Mouse (Mus musculus): ENCODE results near the gene Utf1.

GRCm38 (mm10) chr7:139930732-139931131, 12.9 kb upstream of the Utf1 start:
- TF ChIP-seq CTCF (IDR thresholded peaks at IDR 0.05; ENCODE audit: low read depth, low read length) (peak; percentile 90), POLR2A (IDR thresholded peaks at IDR 0.05; ENCODE audit: insufficient read depth, low read length) (no peak), EP300 (IDR thresholded peaks at IDR 0.05; ENCODE audit: insufficient read depth, low read depth, low read length) (no peak)
